Mouse (Mus musculus) mouse trophoblast stem cell (cell line): ENCODE measurements around the gene Pds5a.
"Not testable (repeated sequence)": the region's sequence is repeated elsewhere in the genome, so short reads cannot be mapped to it uniquely, and the experiment has no call there.

ENCODE experiments used
- in situ Hi-C, 2 experiments: fragments of 300-500 bp; cut with MseI, MboI; formaldehyde crosslinking; loops; 2 replicates in 1 of 2; 3 replicates in 1 of 2; pipeline ENCODE4 v1.15.1; 2025

Pds5a gene

GRCm38 (mm10) chr5:65697836-65698758 lies at the start of gene Pds5a:
Gene Pds5a, minus strand, starts transcription at chr5:65698273.
- in situ Hi-C loops, result no loop called here

- in situ Hi-C loops, result no loop called here
Observed at GRCm38 (mm10) chr5:65746908-65747307, 48.8 kb upstream of the Pds5a start.

- in situ Hi-C loops, result no loop called here
Observed at GRCm38 (mm10) chr5:65739366-65739765, 41.3 kb upstream of the Pds5a start.

- in situ Hi-C loops, result no loop called here
Observed at GRCm38 (mm10) chr5:65735601-65736000, 37.5 kb upstream of the Pds5a start.

- in situ Hi-C loops, result no loop called here
Observed at GRCm38 (mm10) chr5:65731173-65732007, 33.3 kb upstream of the Pds5a start.

- in situ Hi-C loops, result no loop called here
Observed at GRCm38 (mm10) chr5:65724311-65725054, 26.4 kb upstream of the Pds5a start.

GRCm38 (mm10) chr5:65718368-65718767 lies 20.3 kb upstream of the Pds5a start:
- in situ Hi-C loops, result no loop called here

- in situ Hi-C loops, result not testable (repeated sequence)
Observed at GRCm38 (mm10) chr5:65717903-65718211, 19.8 kb upstream of the Pds5a start.

- in situ Hi-C loops, result no loop called here
Observed at GRCm38 (mm10) chr5:65717063-65717902, 19.2 kb upstream of the Pds5a start.

GRCm38 (mm10) chr5:65715084-65715483 lies 17.0 kb upstream of the Pds5a start:
- in situ Hi-C loops, result no loop called here

GRCm38 (mm10) chr5:65711463-65711862 lies 13.4 kb upstream of the Pds5a start:
- in situ Hi-C loops, result no loop called here

- in situ Hi-C loops, result no loop called here
Observed at GRCm38 (mm10) chr5:65710267-65710666, 12.2 kb upstream of the Pds5a start.

- in situ Hi-C loops, result no loop called here
Observed at GRCm38 (mm10) chr5:65706979-65707378, 8.9 kb upstream of the Pds5a start.

GRCm38 (mm10) chr5:65706171-65706570 lies 8.1 kb upstream of the Pds5a start:
- in situ Hi-C loops, result no loop called here

GRCm38 (mm10) chr5:65704765-65705678 lies 6.9 kb upstream of the Pds5a start:
- in situ Hi-C loops, result no loop called here

GRCm38 (mm10) chr5:65703261-65703660 lies 5.2 kb upstream of the Pds5a start:
- in situ Hi-C loops, result no loop called here

- in situ Hi-C loops, result no loop called here
Observed at GRCm38 (mm10) chr5:65700102-65700501, 2.0 kb upstream of the Pds5a start.

GRCm38 (mm10) chr5:65699146-65699545 lies 1.1 kb upstream of the Pds5a start:
- in situ Hi-C loops, result no loop called here

- in situ Hi-C loops, result no loop called here
Observed at GRCm38 (mm10) chr5:65698759-65699136, 675 bp upstream of the Pds5a start.

- in situ Hi-C loops, result no loop called here
Observed at GRCm38 (mm10) chr5:65697486-65697835, 612 bp downstream of the Pds5a start.
